Mouse (Mus musculus) forelimb bud, embryonic 11.5 days (tissue): ENCODE results near the gene AW549877.
A peak's percentile ranks its signal among the peaks of the same experiment; 100 is the strongest.

ENCODE experiments used
- DNase-seq: peaks from one replicate; pipeline ENCODE4 v3.0.0-alpha.2; 2012; ENCODE audit warnings: low read depth, low spot score

The AW549877 gene

GRCm38 (mm10) chr15:3984876-3985275, 10.7 kb downstream of the AW549877 start:
- no peak for DNase-seq

GRCm38 (mm10) chr15:3982732-3983131, 12.8 kb downstream of the AW549877 start:
- DNase-seq = no peak

GRCm38 (mm10) chr15:3979871-3980270, 15.7 kb downstream of the AW549877 start:
- DNase-seq = no peak

DNA sequence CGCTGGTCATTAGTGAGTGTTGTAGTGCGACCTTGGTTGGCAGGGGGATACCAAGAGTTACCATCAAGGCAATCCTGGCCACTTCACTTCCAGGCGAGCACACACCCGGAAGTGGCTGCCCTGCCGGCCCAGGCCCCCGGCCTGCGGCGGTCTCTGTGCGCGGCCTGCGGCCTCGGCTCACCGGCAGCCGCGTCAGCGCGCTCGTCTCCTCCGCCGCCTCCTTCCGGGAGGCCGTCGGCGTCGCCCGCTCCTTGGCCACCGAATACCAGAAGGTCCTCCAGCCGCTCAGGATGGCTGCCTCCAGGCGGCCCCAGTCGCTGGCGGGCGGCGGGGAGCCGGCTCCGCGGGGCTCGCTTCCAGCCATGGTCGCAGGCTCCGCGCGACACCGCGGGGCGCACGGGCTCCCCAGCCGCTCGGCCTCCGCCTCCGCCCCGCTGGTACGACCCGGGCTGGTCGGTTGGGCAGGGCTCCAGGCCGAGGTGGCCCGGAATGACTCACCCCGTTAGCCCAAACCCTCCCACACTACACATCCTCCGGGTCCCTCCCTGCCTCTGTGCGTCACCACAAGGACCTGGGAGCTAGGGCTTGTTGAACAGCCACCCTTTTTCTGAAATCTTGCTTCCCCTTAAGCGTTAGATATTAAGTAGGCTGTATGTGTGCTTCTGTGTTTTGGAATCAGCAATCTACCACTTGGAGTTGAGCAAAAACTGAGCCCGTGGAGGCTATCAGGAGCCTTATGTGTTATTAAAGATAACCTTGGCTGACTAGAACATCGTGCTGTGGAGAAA, 16.3 kb downstream of the AW549877 start, which contains the start of gene Fbxo4:
Gene Fbxo4, minus strand, starts transcription at position 513 of the 788 bp plus-strand sequence.
- peak; percentile 53 for DNase-seq

GRCm38 (mm10) chr15:3978279-3978678, 17.3 kb downstream of the AW549877 start:
- DNase-seq = no peak

- DNase-seq = no peak
These were observed 22.2 kb downstream of the AW549877 start for GRCm38 (mm10) chr15:3973300-3973699.

- DNase-seq = no peak
These were observed 25.4 kb downstream of the AW549877 start for GRCm38 (mm10) chr15:3970193-3970592.

- no peak for DNase-seq
These were observed 25.8 kb downstream of the AW549877 start for GRCm38 (mm10) chr15:3969743-3970142.

DNA sequence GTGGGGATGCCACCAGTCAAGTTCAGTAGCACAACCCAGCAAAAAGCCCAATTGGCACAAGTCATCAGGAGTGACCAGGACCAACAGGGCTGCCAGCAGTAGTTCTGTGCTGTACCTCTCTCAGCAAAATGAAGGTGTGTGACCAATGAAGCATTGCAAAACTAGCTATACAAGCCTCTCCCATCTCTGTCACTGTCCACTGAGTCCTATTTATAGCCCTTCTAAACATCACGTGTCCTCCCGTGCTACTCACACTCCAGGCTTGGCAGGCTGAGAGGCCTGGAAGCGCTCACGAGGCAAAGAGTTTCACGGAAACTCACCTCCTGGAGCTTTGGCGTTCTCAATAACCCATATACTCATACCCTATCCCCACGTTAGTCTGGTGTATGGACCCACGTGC, 33.3 kb downstream of the AW549877 start:
- no peak for DNase-seq

DNA sequence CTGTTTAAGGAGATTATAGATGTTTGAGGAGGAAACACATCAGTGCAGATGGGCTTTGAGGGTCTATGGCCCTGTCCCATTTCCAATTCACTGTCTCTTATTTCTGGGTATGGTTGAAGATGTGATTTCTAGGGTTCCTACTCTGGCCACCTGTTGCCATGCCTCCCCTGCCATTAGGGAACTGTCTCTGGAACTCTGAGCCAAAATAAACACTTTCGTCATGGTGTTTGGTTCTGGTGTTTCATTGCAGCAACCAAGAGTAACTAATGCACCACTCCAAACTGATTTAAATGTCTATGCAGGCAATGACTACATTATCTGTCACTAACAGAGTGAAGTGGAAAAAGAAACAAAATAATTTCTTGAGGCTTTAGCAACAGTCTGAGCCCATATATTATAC, 35.5 kb downstream of the AW549877 start:
- no peak for DNase-seq

DNA sequence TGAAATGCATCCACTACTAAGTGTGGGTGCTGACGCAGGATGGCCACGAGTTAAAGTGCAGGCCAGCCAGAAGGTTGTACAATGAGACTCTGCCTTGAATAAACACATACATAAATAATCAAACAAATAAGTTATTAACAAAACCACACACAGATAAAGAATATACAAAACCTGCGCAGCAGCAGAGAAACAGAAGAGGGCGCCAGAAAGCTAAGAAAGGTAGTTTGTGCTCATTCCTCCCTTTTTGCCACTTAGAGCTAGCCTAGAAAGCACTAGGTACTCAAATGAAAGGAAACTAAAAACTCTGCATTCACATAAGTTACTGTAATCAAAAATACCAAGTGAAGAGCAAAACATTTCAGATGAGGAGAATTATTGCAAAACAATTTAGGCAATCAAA, 37.6 kb downstream of the AW549877 start:
- DNase-seq = peak; percentile 34

GRCm38 (mm10) chr15:3954971-3955370, 40.6 kb downstream of the AW549877 start:
- DNase-seq = no peak

DNA sequence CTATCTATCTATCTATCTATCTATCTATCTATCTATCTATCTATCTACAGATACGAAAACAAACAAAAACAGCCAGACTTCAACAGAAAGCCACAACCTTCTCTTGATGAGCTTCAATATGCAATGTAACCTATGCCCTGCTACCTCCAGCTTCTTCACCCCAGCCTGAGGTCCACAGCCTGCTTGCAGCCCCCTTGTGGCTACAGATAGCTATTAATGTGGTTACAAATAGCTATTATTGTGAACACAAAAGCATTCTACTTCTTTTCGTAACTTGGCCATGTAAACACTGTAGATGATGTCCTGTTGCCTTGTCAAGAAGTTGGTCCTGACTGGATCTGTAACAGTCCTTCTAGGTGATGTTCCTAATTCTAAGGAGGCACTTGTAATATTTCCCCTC, 57.4 kb downstream of the AW549877 start:
- no peak for DNase-seq

DNA sequence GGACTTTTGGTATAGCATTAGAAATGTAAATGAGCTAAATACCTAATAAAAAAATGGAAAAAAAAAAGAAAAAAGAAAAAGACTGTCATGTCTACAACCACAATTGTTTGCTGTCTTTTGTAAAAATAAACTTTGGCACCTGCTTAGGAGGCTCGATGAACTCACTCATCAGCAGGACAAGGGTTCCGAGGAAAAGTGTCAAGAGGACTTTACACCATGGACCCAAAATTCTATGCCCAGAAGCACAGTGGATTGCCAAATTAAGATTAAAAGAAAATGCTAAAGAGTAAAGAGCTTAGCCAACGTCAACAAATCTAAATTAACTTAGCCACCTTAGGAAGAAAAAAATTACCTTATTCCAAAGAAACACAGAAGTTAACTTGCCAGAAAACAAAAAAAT, 59.5 kb downstream of the AW549877 start:
- DNase-seq = no peak

DNA sequence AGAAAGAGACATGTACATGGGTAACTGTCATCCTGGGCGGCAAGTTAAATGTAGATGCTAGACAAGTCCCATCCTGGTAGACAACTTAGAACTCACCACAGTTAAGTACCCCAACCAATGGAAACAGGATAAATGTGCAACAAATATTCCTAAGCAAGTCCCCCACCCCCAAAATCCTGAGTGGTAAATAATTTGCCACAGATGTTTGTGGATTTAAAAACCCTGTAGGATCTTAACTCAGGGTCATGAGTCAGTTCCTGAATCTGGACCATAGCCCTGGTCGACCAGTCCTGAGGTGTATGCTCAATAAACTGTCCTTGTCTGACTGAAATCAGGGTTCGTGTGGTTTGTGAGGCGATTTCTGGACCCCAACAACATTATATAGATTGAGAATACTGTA, 62.1 kb downstream of the AW549877 start:
- no peak for DNase-seq
